Mouse (Mus musculus): Measurements from ENCODE around the gene Bnip1. TPM values are rescaled to one million over a fixed set of nuclear protein-coding genes. Genes with fewer than 3 reads are reported as not detected.

Gene Bnip1
- 47.6 and 52.0 TPM in 2 replicates for polyA plus RNA-seq (2015; fragmentation: Nextera tagmentation; extraction: Ambion mirVana)

- H3K9me3 ChIP-seq (ENCODE audit: control insufficient read depth, low read length): no peaks in the 10 kb centered on the region
- WGBS: under 1% methylated on average over 42 of the region's 42 CpGs
- peak within 1 kb of the TSS; percentile 98 for H3K27ac ChIP-seq (ENCODE audit: low read length)
- ATAC-seq: peak; percentile 89
- H3K4me1 ChIP-seq (ENCODE audit: control insufficient read depth, insufficient read depth, low read length): peaks cover 9% of the 10 kb centered on the region
- H3K36me3 ChIP-seq (ENCODE audit: control insufficient read depth, insufficient read depth, low read length): peaks cover 5% of the 10 kb centered on the region; the same call in 1 of the 2 replicates
- H3K9ac ChIP-seq (ENCODE audit: low read depth, low read length): peak within 1 kb of the TSS; percentile 89
- no peaks in the 10 kb centered on the region for H3K27me3 ChIP-seq (replicated peaks; ENCODE audit: control insufficient read depth, insufficient read depth, low read length)
- H3K4me2 ChIP-seq (ENCODE audit: low read depth, low read length): peak within 1 kb of the TSS; percentile 85
- peak within 1 kb of the TSS; percentile 81 for H3K4me3 ChIP-seq (ENCODE audit: low read length)
Measured at GRCm38 (mm10) chr17:26780750-26781571, at the start of gene Bnip1. Gene Bnip1, plus strand, starts transcription at chr17:26781066.

DNA sequence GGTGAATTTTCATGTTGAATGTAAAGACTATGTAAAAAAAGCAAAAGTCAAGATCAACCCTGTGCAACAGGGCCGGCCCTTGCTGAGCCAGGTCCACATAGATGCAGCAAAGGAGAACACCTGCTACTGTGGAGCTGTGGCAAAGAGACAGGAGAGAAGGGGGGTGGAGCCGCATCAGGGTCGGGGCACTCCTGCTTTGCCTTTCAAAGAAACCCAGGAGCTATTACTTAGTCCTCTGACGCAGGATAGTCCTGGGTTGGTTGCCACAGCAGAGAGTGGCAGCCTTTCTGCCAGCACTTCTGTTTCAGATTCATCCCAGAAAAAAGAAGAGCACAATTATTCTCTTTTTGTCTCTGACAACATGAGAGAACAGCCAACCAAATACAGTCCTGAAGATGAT, 38.3 kb upstream of the Bnip1 start:
- H3K4me3 ChIP-seq (ENCODE audit: low read length): no peak overlapping the region
- no peaks in the 10 kb centered on the region for H3K4me1 ChIP-seq (ENCODE audit: control insufficient read depth, insufficient read depth, low read length)
- H3K27me3 ChIP-seq (replicated peaks; ENCODE audit: control insufficient read depth, insufficient read depth, low read length): no peaks in the 10 kb centered on the region
- H3K36me3 ChIP-seq (ENCODE audit: control insufficient read depth, insufficient read depth, low read length): no peaks in the 10 kb centered on the region
- ATAC-seq: no peak
- WGBS: 65% methylated on average over 4 of the region's 4 CpGs
- no peak overlapping the region for H3K9ac ChIP-seq (ENCODE audit: low read depth, low read length)
- H3K4me2 ChIP-seq (ENCODE audit: low read depth, low read length): no peak overlapping the region
- H3K27ac ChIP-seq (ENCODE audit: low read length): no peak overlapping the region
- no peaks in the 10 kb centered on the region for H3K9me3 ChIP-seq (ENCODE audit: control insufficient read depth, low read length)

GRCm38 (mm10) chr17:26743294-26743693, 37.6 kb upstream of the Bnip1 start:
- H3K9me3 ChIP-seq (ENCODE audit: control insufficient read depth, low read length): no peaks in the 10 kb centered on the region
- no peaks in the 10 kb centered on the region for H3K36me3 ChIP-seq (ENCODE audit: control insufficient read depth, insufficient read depth, low read length)
- no peaks in the 10 kb centered on the region for H3K4me1 ChIP-seq (ENCODE audit: control insufficient read depth, insufficient read depth, low read length)
- no peak overlapping the region for H3K27ac ChIP-seq (ENCODE audit: low read length)
- no peak overlapping the region for H3K9ac ChIP-seq (ENCODE audit: low read depth, low read length)
- no peak overlapping the region for H3K4me2 ChIP-seq (ENCODE audit: low read depth, low read length)
- no peak overlapping the region for H3K4me3 ChIP-seq (ENCODE audit: low read length)
- ATAC-seq: no peak
- no peaks in the 10 kb centered on the region for H3K27me3 ChIP-seq (replicated peaks; ENCODE audit: control insufficient read depth, insufficient read depth, low read length)
- 82% methylated on average over 1 of the region's 1 CpGs for WGBS

DNA sequence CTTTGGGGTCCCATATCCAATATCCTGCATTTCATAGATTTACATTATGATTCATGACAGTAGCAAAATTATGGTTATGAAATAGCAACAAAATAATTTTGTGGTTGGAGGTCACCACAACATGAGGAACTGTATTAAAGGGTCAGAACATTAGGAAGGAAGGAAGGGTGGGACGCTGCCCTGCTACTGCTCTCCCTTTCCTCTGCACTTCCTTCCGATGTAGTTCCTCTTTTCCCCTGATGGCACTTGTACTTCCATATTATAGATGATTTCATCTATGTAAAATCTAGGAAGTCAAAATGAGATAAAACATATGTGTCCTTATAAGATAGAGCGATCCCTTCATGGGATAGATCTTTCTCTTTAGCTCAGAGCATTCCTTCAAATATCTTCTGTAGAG, 30.9 kb upstream of the Bnip1 start:
- Histone ChIP-seq H3K27ac (ENCODE audit: low read length) (no peak overlapping the region), H3K27me3 (replicated peaks; ENCODE audit: control insufficient read depth, insufficient read depth, low read length) (no peaks in the 10 kb centered on the region), H3K4me2 (ENCODE audit: low read depth, low read length) (no peak overlapping the region), H3K4me1 (ENCODE audit: control insufficient read depth, insufficient read depth, low read length) (no peaks in the 10 kb centered on the region), H3K36me3 (ENCODE audit: control insufficient read depth, insufficient read depth, low read length) (no peaks in the 10 kb centered on the region), H3K9me3 (ENCODE audit: control insufficient read depth, low read length) (no peaks in the 10 kb centered on the region), H3K9ac (ENCODE audit: low read depth, low read length) (no peak overlapping the region), H3K4me3 (ENCODE audit: low read length) (no peak overlapping the region)
- ATAC-seq: no peak
- 89% methylated on average over 3 of the region's 3 CpGs for WGBS

GRCm38 (mm10) chr17:26752297-26752696, 28.6 kb upstream of the Bnip1 start:
- H3K27me3 ChIP-seq (replicated peaks; ENCODE audit: control insufficient read depth, insufficient read depth, low read length): no peaks in the 10 kb centered on the region

GRCm38 (mm10) chr17:26753476-26753875, 27.4 kb upstream of the Bnip1 start:
- 88% methylated on average over 2 of the region's 2 CpGs for WGBS
- H3K27ac ChIP-seq (ENCODE audit: low read length): no peak overlapping the region
- no peak for ATAC-seq
- H3K36me3 ChIP-seq (ENCODE audit: control insufficient read depth, insufficient read depth, low read length): no peaks in the 10 kb centered on the region
- no peaks in the 10 kb centered on the region for H3K27me3 ChIP-seq (replicated peaks; ENCODE audit: control insufficient read depth, insufficient read depth, low read length)
- no peak overlapping the region for H3K9ac ChIP-seq (ENCODE audit: low read depth, low read length)
- no peak overlapping the region for H3K4me2 ChIP-seq (ENCODE audit: low read depth, low read length)
- H3K4me3 ChIP-seq (ENCODE audit: low read length): no peak overlapping the region
- no peaks in the 10 kb centered on the region for H3K4me1 ChIP-seq (ENCODE audit: control insufficient read depth, insufficient read depth, low read length)
- no peaks in the 10 kb centered on the region for H3K9me3 ChIP-seq (ENCODE audit: control insufficient read depth, low read length)

More at GRCm38 (mm10) chr17:26752297-26752696, 28.6 kb upstream of the Bnip1 start:
- Histone ChIP-seq H3K4me2 (ENCODE audit: low read depth, low read length) (no peak overlapping the region), H3K4me1 (ENCODE audit: control insufficient read depth, insufficient read depth, low read length) (no peaks in the 10 kb centered on the region), H3K27ac (ENCODE audit: low read length) (no peak overlapping the region), H3K9me3 (ENCODE audit: control insufficient read depth, low read length) (no peaks in the 10 kb centered on the region), H3K9ac (ENCODE audit: low read depth, low read length) (no peak overlapping the region), H3K4me3 (ENCODE audit: low read length) (no peak overlapping the region), H3K36me3 (ENCODE audit: control insufficient read depth, insufficient read depth, low read length) (no peaks in the 10 kb centered on the region)
- no peak for ATAC-seq
- WGBS: 75% methylated on average over 1 of the region's 1 CpGs

GRCm38 (mm10) chr17:26767100-26767753, 13.6 kb upstream of the Bnip1 start:
- no peak overlapping the region for H3K4me2 ChIP-seq (ENCODE audit: low read depth, low read length)
- ATAC-seq: no peak
- no peaks in the 10 kb centered on the region for H3K9me3 ChIP-seq (ENCODE audit: control insufficient read depth, low read length)
- H3K27me3 ChIP-seq (replicated peaks; ENCODE audit: control insufficient read depth, insufficient read depth, low read length): no peaks in the 10 kb centered on the region
- 93% methylated on average over 5 of the region's 5 CpGs for WGBS
- H3K4me3 ChIP-seq (ENCODE audit: low read length): no peak overlapping the region
- H3K27ac ChIP-seq (ENCODE audit: low read length): no peak overlapping the region
- H3K36me3 ChIP-seq (ENCODE audit: control insufficient read depth, insufficient read depth, low read length): no peaks in the 10 kb centered on the region
- H3K4me1 ChIP-seq (ENCODE audit: control insufficient read depth, insufficient read depth, low read length): no peaks in the 10 kb centered on the region
- no peak overlapping the region for H3K9ac ChIP-seq (ENCODE audit: low read depth, low read length)

- Histone ChIP-seq H3K4me1 (ENCODE audit: control insufficient read depth, insufficient read depth, low read length) (no peaks in the 10 kb centered on the region), H3K36me3 (ENCODE audit: control insufficient read depth, insufficient read depth, low read length) (no peaks in the 10 kb centered on the region), H3K9ac (ENCODE audit: low read depth, low read length) (no peak overlapping the region), H3K9me3 (ENCODE audit: control insufficient read depth, low read length) (no peaks in the 10 kb centered on the region), H3K27ac (ENCODE audit: low read length) (no peak overlapping the region), H3K4me3 (ENCODE audit: low read length) (no peak overlapping the region), H3K27me3 (replicated peaks; ENCODE audit: control insufficient read depth, insufficient read depth, low read length) (no peaks in the 10 kb centered on the region), H3K4me2 (ENCODE audit: low read depth, low read length) (no peak overlapping the region)
- no peak for ATAC-seq
- WGBS: 85% methylated on average over 2 of the region's 2 CpGs
Measured at GRCm38 (mm10) chr17:26767754-26768124, 13.1 kb upstream of the Bnip1 start.

- WGBS: 63% methylated on average over 10 of the region's 10 CpGs
- no peak for ATAC-seq
Measured at GRCm38 (mm10) chr17:26776211-26776610, 4.7 kb upstream of the Bnip1 start.

More at GRCm38 (mm10) chr17:26776211-26776610, 4.7 kb upstream of the Bnip1 start:
- no peak overlapping the region for H3K9ac ChIP-seq (ENCODE audit: low read depth, low read length)
- H3K27me3 ChIP-seq (replicated peaks; ENCODE audit: control insufficient read depth, insufficient read depth, low read length): no peaks in the 10 kb centered on the region
- H3K4me3 ChIP-seq (ENCODE audit: low read length): no peak overlapping the region
- H3K9me3 ChIP-seq (ENCODE audit: control insufficient read depth, low read length): no peaks in the 10 kb centered on the region
- no peaks in the 10 kb centered on the region for H3K36me3 ChIP-seq (ENCODE audit: control insufficient read depth, insufficient read depth, low read length)
- H3K4me2 ChIP-seq (ENCODE audit: low read depth, low read length): no peak overlapping the region
- no peak overlapping the region for H3K27ac ChIP-seq (ENCODE audit: low read length)
- no peaks in the 10 kb centered on the region for H3K4me1 ChIP-seq (ENCODE audit: control insufficient read depth, insufficient read depth, low read length)
